14 mouse cellular contexts compared by ENCODE assay signal in genomic region chr2:74679596-74679971, GRCm38 (mm10). TPM values are rescaled to one million over a fixed set of nuclear protein-coding genes. Genes with fewer than 3 reads are reported as not detected.
DNase-seq lines count a peak whose midpoint lies in the region; ATAC-seq lines count a peak whose summit lies in the region.
"Had no signal": no experiment of that assay in that cellular context is flagged by ENCODE, and none has a peak within 500 bp of the region (broad histone marks: within the 10 kb centered on the region; RNA-seq: fewer than 3 reads in every experiment).

No protein-coding gene starts in this region.

- no peak for ATAC-seq in kidney, embryonic 14.5 days (ENCODE audit: low FRiP score, low TSS enrichment)
- ATAC-seq in intestine, embryonic 14.5 days (replicated peaks; ENCODE audit: low FRiP score, low TSS enrichment, low read depth) = no peak
- ATAC-seq: activated CD4-positive, CD25-positive, alpha-beta regulatory T cell, adult 4 months had no signal

- H3K4me1 ChIP-seq in kidney, embryonic 14.5 days (ENCODE audit: control insufficient read depth, insufficient read depth, low read length) = peaks cover 30% of the 10 kb centered on the region
- no peaks in the 10 kb centered on the region; the same call in 1 of the 2 replicates for H3K4me1 ChIP-seq in intestine, embryonic 14.5 days (replicated peaks; ENCODE audit: control insufficient read depth, insufficient read depth, low read length)

- 0 out of 2 replicates have a peak, but pooled peaks cover 2% of the 10 kb centered on the region for H3K36me3 ChIP-seq in kidney, embryonic 14.5 days (ENCODE audit: control insufficient read depth, insufficient read depth, low read length)
- H3K36me3 ChIP-seq in intestine, embryonic 14.5 days (ENCODE audit: control insufficient read depth, insufficient read depth, low read length) = no peaks in the 10 kb centered on the region

- H3K27ac ChIP-seq in kidney, embryonic 14.5 days (ENCODE audit: low read depth, low read length) = peak overlapping the region; percentile 97
- peak overlapping the region; percentile 19; the same call in 1 of the 2 replicates for H3K27ac ChIP-seq in intestine, embryonic 14.5 days (ENCODE audit: low read depth)

- peak overlapping the region; percentile 85 for H3K4me3 ChIP-seq in kidney, embryonic 14.5 days (ENCODE audit: low read length)
- peak overlapping the region; percentile 27 for H3K4me3 ChIP-seq in intestine, embryonic 14.5 days (ENCODE audit: low read depth, low read length)

- no peaks in the 10 kb centered on the region for H3K9me3 ChIP-seq in kidney, embryonic 14.5 days (ENCODE audit: control insufficient read depth, low read length)
- no peaks in the 10 kb centered on the region for H3K9me3 ChIP-seq in intestine, embryonic 14.5 days (ENCODE audit: control insufficient read depth, low read length)

- under 1% methylated on average over 26 of the region's 26 CpGs for WGBS in kidney, embryonic 14.5 days
- 1% methylated on average over 26 of the region's 26 CpGs for WGBS in intestine, embryonic 14.5 days

- peak overlapping the region; percentile 85 for H3K4me2 ChIP-seq in kidney, embryonic 14.5 days (replicated peaks; ENCODE audit: low read depth, low read length)
- peak overlapping the region; percentile 18; the same call in 1 of the 2 replicates for H3K4me2 ChIP-seq in intestine, embryonic 14.5 days (ENCODE audit: low read length)

- intact Hi-C loops in gastrocnemius, postnatal 14 days (cut with DNase I; ENCODE audit: low total_unique reads) = no loop called here

- no peak for DNase-seq in kidney, postnatal 25 days
- peak; percentile 55 for DNase-seq in ZHBTc4 (ENCODE audit: low read depth, low spot score)
- peak; percentile 75 for DNase-seq in intestine, embryonic 14.5 days (ENCODE audit: low spot score)
- DNase-seq in neural tube, embryonic 10.5 days (ENCODE audit: extremely low spot score, low spot score) = peak; percentile 73
- no peak for DNase-seq in thymus, postnatal 10 days (ENCODE audit: low spot score in 2 of 2)
- no peak for DNase-seq in gastrocnemius, postnatal 14 days
- DNase-seq: cerebellum, postnatal 14 days; lung, postnatal 14 days; right cerebral cortex, adult 18-20 months had no signal

- H3K9ac ChIP-seq in kidney, embryonic 14.5 days (ENCODE audit: low read depth, low read length) = peak overlapping the region; percentile 99
- no peak overlapping the region for H3K9ac ChIP-seq in intestine, embryonic 14.5 days (ENCODE audit: low read length)

- peaks cover 38% of the 10 kb centered on the region for H3K27me3 ChIP-seq in kidney, embryonic 14.5 days (ENCODE audit: control insufficient read depth, insufficient read depth, low read length)
- peaks cover 100% of the 10 kb centered on the region for H3K27me3 ChIP-seq in intestine, embryonic 14.5 days (replicated peaks; ENCODE audit: control insufficient read depth, insufficient read depth, low read length)
- H3K27me3 ChIP-seq: CH12.LX had no signal

RNA-seq across cellular contexts. Expression of gene Hoxd11, which starts 0.2 kb away (rescaled TPM):
- polyA plus RNA-seq in kidney, embryonic 14.5 days (2014; fragmentation: Nextera tagmentation; extraction: Ambion mirVana) = 54.5 and 56.2 TPM in 2 replicates
- 3.6 and 4.2 TPM in 2 replicates for polyA plus RNA-seq in intestine, embryonic 14.5 days (2014; fragmentation: Nextera tagmentation; extraction: Ambion mirVana)
- total RNA-seq in gastrocnemius, postnatal 14 days (2021) = under 1 TPM in 1 of 2 experiments, not detected in 1; 0.29 TPM
- total RNA-seq: CH12.LX; left cerebral cortex, postnatal 36 days had no signal
- polyA plus RNA-seq: activated CD4-positive, CD25-positive, alpha-beta regulatory T cell, adult 4 months; forebrain, embryonic 11.5 days had no signal

RNA-seq across cellular contexts. Expression of gene Hoxd12, which starts 4.8 kb away (rescaled TPM):
- 6.2 and 7.2 TPM in 2 replicates for polyA plus RNA-seq in kidney, embryonic 14.5 days (2014; fragmentation: Nextera tagmentation; extraction: Ambion mirVana)
- 0.24 and 0.34 TPM in 2 replicates for polyA plus RNA-seq in intestine, embryonic 14.5 days (2014; fragmentation: Nextera tagmentation; extraction: Ambion mirVana)
- not detected for total RNA-seq in gastrocnemius, postnatal 14 days (2021)
- total RNA-seq: CH12.LX; left cerebral cortex, postnatal 36 days had no signal
- polyA plus RNA-seq: activated CD4-positive, CD25-positive, alpha-beta regulatory T cell, adult 4 months; forebrain, embryonic 11.5 days had no signal

RNA-seq across cellular contexts. Expression of gene Hoxd13, which starts 11.5 kb away (rescaled TPM):
- 0.17 and 0.22 TPM in 2 replicates for polyA plus RNA-seq in kidney, embryonic 14.5 days (2014; fragmentation: Nextera tagmentation; extraction: Ambion mirVana)
- polyA plus RNA-seq in intestine, embryonic 14.5 days (2014; fragmentation: Nextera tagmentation; extraction: Ambion mirVana) = not detected in 2 replicates
- total RNA-seq in gastrocnemius, postnatal 14 days (2021) = not detected
- total RNA-seq: CH12.LX; left cerebral cortex, postnatal 36 days had no signal
- polyA plus RNA-seq: activated CD4-positive, CD25-positive, alpha-beta regulatory T cell, adult 4 months; forebrain, embryonic 11.5 days had no signal

RNA-seq across cellular contexts. Expression of gene Hoxd10, which starts 12.1 kb away (rescaled TPM):
- polyA plus RNA-seq in kidney, embryonic 14.5 days (2014; fragmentation: Nextera tagmentation; extraction: Ambion mirVana) = 45.1 and 45.9 TPM in 2 replicates
- 7.8 and 13.7 TPM in 2 replicates for polyA plus RNA-seq in intestine, embryonic 14.5 days (2014; fragmentation: Nextera tagmentation; extraction: Ambion mirVana)
- 1 to 10 TPM; 4.4 to 4.5 TPM for total RNA-seq in gastrocnemius, postnatal 14 days (2021)
- total RNA-seq: CH12.LX; left cerebral cortex, postnatal 36 days had no signal
- polyA plus RNA-seq: activated CD4-positive, CD25-positive, alpha-beta regulatory T cell, adult 4 months; forebrain, embryonic 11.5 days had no signal

RNA-seq across cellular contexts. Expression of gene Hoxd9, which starts 17.9 kb away (rescaled TPM):
- 36.2 and 47.9 TPM in 2 replicates for polyA plus RNA-seq in kidney, embryonic 14.5 days (2014; fragmentation: Nextera tagmentation; extraction: Ambion mirVana)
- 3.9 and 6.8 TPM in 2 replicates for polyA plus RNA-seq in intestine, embryonic 14.5 days (2014; fragmentation: Nextera tagmentation; extraction: Ambion mirVana)
- total RNA-seq in gastrocnemius, postnatal 14 days (2021) = 10 to 100 TPM; 14.8 to 18.8 TPM
- total RNA-seq: CH12.LX; left cerebral cortex, postnatal 36 days had no signal
- polyA plus RNA-seq: activated CD4-positive, CD25-positive, alpha-beta regulatory T cell, adult 4 months; forebrain, embryonic 11.5 days had no signal

Comparison
In these comparisons a context has a peak if more than half of its experiments do, and no peak if none do; other contexts are left out.
1. DNase-seq: peak in ZHBTc4 (single experiment), intestine, embryonic 14.5 days (single experiment) and neural tube, embryonic 10.5 days (single experiment); none in kidney, postnatal 25 days (0 of 2), thymus, postnatal 10 days (0 of 2) and gastrocnemius, postnatal 14 days (single experiment).
2. RNA of gene Hoxd11, which starts 0.2 kb away (polyA plus RNA-seq): 54.5 to 56.2 TPM in kidney, embryonic 14.5 days; 3.6 to 4.2 TPM in intestine, embryonic 14.5 days; every median in the first group is over 10 times any median in the second.